Mouse (Mus musculus) spleen, postnatal 4 days (tissue): ENCODE data around the gene Rapgefl1.

Source experiments
- DNase-seq, 2 experiments: peaks; one replicate each; pipeline ENCODE4 v3.0.0; 2022; ENCODE audit warnings: low spot score in 2 of 2

The Rapgefl1 gene

DNA sequence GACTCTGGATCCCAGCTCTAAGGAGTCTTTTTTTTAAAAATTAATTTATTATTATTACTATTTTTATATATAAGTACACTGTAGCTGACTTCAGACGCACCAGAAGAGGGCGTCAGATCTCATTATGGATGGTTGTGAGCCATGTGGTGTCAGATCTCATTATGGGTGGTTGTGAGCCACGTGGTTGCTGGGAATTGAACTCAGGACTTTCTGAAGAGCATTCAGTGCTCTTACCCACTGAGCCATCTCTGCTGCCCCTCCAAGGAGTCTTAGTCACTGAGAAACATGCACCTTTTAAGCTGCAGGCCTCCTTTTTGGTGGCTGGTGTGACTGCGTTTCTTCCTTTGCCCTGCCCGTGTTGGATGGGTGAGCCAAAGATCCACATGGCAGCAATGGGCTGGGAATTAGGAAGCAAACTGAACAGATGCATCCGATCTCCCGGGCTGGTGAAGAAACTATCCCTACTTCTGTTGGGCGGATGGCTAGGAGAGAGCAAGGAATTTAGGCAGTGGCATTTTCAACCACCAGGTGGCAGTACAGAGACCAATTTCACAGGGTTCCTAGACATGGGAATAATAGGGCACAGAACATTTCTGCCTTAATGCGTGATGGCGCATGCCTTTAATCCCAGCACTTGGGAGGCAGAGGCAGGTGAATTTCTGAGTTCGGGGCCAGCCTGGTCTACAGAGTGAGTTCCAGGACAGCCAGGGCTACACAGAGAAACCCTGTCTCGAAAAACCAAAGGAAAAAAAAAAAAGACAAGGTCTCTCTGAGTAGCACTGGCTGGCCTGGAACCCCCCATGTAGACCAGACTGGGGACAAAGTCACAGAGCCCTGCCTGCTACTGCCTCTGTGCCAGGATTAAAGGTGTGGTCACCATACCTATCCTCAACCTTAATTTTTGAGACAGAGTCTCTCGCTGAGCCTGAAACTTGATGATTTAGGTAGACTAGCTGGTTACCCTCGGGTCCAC, 22.5 kb downstream of the Rapgefl1 start:
- DNase-seq: peak; percentile 87 to 94

DNA sequence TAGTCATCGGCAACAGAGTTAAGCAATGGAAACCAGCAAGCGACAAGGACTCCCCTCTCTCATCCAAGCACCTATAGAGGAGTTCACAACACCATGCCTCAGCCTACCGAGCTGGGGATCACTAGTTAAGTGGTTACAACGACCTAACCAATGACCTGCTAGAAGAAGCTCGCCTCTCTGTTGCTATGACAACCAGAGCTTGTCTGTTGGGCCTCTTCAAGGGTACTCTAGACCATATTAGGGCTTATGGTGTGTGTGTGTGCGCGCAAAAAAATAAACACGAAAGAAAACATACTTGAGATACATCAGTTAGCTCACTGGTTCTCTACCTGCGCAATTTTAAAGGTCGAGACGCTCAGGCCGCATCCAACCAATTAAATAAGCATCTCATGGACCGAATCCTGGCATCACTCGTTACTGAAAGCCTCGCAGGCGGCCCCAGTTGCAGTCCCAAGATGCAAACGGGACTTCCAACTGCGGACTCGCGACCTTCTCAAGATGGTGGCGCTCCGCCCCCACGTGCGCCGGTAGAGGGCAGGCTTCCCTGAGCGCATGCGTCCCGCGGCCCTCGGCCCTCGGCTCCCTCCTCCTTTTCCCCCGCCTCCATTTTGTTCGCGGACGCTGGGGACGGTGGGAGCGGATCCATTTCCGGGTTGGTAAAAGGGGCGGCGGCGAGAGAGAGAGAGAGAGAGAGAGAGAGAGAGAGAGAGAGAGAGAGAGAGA, 26.6 kb downstream of the Rapgefl1 start, which contains the start of gene Wipf2:
TSS of gene Wipf2 (plus strand) at position 611 of the 723 bp plus-strand sequence.
- DNase-seq: peak; percentile 96 to 98

DNA sequence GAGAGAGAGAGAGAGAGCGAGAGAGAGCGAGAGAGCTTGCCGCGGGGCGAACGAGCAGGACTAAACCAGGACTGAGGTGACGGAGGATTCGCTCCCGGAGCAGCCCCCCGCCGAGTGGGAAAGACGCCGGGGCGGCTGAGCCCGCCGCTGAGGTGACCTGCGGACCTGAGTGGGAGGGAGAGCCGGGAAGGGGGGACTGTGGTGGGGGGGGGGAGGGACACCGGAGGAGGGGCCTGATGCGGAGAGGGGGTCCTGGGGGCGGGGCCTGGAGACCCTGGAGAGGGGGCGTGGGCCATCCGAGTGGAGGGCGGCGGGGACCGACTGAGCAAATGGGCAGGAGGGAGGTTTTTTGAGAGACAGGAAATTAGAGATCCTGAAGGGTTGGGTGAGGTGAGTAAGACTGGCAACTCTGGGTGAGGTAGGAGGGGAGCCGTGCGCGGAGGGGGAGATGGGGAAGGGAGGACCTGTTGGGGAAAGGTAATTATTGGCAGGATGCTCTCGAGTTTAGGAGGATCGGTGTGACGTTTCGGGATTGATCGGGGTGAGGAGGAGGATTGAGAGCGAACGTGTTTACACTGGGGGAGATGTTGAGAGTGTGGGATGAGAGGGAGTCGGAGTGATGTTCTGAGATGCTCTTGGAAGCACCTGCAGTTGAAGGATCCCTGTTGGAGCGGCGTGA, 27.3 kb downstream of the Rapgefl1 start:
- peak in 1 of 2 experiments; percentile 41 for DNase-seq

DNA sequence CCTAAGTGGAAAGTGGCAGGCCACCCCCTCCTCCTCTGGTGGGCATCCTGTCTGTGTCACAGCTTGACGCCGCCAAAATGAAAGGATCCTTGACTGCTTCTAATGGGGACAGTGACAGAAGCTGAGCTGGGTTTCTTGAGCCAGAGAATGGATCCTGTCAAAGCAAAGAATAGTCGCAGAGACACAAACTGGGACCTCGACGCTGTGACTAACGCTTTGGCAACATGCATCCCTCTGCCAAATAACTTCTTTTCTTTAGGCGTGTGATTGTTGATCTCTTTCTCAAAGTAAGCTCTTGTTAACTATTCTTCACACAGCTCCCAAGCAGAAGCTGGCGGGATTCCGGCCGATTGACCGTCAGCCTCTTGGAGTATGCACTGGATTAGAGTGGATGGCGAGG, 30.7 kb downstream of the Rapgefl1 start:
- no peak for DNase-seq

DNA sequence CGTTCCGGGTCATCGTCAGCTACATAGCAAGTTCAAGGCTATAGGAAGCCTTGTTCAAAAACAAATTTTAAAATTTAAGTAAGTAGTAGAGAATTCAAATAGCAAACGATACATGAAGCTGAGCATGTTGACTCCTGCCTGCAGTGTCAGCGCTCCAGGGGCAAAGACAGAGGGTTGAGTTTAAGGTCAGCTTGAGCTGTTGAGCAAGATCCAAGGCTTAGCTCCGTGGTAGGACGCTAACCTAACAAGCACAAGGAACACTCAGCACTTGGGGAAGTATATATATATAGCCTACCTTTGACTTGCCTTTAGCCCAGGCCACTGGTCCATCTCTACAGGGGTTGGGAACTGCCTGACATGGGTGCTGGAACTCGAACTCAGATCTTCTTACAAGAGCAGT, 33.3 kb downstream of the Rapgefl1 start:
- DNase-seq: no peak

DNA sequence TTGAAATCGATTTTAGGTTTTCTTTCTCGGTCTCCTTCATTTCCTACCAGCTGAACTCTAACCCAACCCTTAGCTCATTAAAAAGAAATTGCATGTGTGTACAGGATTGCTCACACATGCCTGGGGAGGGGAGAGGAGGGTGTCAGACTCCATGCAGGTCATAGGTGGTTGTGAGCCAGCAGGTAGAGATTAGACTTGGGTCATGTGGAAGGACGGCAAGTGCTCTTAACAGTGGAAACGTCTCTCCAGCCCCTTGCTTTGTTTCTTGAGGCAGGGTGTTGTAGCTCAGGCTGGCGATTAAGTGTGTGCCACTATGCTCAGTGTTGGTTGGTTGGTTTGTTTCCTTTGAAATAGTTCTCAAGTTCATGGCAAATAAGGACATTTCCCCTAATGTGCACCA, 34.2 kb downstream of the Rapgefl1 start:
- no peak for DNase-seq

DNA sequence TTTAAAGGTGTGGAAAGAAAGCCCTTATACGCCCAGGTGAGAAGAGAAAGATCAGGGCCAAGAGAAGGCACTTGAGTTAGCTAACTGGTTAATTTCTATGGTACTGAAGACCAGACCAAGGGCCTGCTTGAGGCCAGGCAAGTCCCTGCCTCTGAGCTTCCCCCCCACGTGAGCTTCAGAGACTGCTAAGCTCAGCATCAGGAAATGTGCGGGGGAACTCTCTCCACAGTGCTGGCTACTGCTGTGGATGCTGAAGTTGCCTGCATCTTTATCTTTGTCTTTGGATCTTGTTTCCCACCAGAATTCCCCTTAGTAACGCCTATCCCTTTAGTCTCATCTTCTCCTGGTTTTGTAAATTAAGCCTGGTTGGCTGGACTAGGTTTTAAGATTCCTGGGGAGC, 34.8 kb downstream of the Rapgefl1 start:
- no peak for DNase-seq

DNA sequence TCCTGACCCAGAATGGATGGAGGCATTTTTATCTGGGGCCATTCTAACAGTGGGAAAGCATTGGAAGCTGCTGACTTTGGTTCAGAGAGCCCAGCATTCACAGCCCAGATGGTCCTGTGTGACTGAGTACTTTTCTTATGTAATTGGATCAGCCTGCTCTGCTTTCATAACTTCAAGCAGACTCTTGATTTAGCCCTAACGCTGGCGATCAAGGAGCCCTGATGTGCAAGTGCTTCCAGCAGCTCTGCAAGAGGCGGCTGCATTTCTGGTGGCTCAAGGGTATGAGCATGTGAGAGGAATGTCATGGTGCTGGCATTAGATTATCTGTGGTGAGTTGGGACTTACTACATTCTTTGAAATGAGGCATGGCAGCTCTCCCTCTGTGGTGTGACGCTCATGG, 35.5 kb downstream of the Rapgefl1 start:
- DNase-seq: no peak

DNA sequence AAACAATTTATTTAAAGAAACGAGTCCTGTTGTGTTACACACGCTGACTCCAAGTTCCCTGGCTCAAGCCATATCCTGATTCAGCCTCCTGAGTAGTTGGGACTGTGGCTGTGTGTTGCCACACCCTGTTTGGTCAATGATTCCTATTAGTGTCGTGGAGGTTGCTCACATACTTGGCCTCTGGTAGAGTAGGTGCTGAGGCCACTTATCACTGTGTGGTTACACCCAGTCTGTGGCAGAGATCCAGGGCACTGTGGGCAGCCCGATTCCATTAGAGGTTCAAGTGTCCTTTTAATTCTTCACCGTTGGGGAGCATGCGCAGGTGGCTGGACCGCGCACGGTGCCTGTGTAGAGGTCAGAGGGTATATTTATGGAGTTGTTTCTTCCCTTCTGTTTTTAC, 37.3 kb downstream of the Rapgefl1 start:
- DNase-seq: peak in 1 of 2 experiments; percentile 54

DNA sequence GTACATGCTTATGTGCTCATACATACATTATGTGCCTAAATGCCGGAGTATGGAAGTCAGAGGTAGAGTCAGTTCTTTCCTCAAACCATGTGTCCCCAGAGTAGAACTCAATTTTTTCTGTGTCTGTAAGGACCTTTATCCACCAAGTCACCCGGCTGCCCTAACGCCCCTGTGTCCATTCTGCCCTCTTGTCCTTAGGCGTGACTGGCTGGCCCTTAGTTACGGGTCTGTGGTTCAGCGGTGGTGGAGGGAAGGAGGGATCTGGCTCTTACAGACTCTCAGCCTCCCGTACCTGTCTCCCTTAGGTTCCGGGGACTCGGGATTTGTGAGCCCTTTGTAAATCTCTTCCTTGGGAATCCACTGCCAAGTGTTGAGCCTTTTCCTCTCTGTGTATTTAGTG, 40.4 kb downstream of the Rapgefl1 start:
- DNase-seq: no peak

DNA sequence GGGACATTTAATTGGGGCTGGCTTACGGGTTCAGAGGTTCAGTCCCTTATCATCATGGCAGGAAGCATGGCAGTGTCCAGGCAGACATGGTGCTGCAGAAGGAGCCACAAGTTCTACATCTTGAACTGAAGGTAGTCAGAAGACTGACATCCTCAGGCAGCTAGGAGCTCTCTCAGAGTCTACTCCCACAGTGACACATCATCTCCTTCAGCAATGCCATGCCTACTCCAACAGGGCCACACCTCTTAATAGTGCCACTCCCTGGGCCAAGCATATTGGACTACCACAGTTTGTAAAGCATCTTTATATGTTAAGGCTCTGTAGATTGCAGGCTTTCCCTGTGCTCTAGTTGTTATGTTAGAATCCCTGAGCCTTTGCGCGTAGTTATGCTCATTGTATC, 51.1 kb downstream of the Rapgefl1 start:
- no peak for DNase-seq

DNA sequence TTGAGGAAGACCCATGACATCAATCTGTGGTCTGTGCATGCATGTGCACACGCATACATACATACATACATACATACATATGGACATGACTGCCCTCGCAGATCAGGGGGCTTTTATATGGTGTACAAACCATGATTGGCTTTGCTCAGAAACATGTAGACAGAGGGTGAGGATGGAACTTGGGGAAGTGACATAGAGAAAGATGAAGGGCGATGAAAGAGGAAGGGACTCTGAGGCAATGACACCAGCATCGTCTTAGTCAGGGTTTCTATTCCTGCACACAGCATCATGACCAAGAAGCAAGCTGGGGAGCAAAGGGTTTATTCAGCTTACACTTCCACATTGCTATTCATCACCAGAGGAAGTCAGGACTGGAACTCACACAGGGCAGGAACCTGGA, 52.5 kb downstream of the Rapgefl1 start:
- no peak for DNase-seq

DNA sequence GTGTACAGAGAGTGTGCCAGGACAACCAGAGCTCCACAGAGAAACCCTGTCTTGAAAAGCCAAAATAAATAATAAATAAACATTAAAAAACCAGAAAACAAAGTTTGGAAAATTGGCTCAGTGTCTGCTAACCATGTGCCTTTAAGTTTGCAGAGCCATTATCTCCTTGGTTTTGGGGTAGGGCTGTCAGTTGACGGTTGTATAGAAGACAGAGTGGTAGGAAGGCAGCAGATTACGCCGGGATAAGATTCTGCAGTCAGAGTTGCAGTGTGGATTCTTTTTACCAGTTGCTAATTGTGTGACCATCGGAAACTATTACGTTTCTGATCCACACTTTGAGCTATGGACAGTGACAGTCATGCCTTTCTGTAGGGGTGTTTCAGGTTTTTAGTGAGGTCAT, 53.4 kb downstream of the Rapgefl1 start:
- no peak for DNase-seq

DNA sequence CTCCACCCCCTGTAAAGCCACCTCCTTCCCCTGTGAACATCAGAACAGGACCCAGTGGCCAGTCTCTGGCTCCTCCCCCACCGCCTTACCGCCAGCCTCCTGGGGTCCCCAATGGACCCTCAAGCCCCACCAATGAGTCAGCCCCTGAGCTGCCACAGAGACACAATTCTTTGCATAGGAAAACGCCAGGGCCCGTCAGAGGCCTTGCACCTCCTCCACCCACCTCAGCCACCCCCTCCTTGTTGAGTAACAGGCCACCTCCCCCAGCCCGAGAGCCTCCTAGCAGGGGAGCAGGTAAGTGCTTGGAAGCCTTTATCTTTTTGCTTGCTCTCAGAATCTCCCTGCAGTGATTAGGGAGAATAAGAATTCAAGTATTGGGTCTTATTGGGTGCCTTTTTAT, 55.8 kb downstream of the Rapgefl1 start:
- DNase-seq: no peak

DNA sequence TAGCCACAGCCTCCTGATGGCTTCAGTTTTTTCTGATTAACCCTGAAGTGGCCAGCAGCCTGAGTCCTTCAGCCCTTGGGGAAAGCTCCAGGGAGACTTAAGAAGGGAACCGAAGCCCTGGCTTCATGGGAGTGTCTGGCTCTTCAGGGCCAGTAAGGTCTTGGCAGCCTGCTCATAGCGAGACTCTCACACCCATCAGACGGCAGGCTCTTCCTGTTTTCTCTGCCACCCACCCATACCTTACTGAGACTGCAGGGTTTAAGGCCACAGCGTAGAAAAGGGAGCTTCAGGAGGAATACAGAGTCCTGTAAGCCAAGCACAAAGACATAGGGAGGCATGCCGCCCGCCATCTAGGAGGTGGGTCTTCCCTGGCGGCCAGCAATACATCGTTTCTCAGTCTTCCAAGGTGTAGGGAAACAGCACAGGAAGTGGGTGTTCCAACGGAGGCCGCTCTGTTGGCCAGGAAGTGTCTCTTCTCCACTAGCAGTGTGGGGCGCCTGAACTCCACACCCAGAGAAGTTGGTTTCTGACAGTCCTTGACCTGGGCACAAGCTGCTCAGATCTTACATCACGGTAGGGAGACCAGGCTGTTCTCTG, 64.0 kb downstream of the Rapgefl1 start:
- DNase-seq: no peak

DNA sequence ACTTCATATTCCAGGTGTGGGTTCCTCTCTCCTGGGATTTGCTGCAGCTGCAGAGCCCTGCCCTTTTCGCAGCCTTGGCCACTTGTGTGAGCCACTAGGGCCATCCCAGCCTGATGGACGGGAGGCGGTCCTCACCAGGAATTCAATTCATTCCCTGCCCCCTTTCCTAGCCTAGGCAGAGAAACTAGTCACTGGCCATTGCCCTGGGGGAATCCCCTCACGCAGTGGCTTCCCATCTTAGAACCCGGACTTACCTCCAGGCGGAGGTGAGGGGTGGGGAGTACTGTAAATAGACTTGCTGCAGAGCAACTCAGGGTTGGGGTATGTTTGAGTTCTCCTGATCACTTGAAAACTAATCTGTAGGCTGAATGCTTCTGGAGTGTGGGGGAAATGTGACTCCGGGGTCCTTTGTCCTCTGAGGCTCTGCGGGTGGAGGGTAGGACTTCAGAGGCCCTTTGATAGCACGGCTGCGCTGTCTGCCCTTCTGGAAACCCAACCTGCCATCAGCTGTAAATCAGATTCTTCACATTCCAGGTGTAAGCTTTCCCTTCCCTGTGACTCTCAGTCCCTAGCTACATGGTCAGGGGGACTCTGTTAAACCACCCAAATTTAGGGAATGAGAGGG, 66.1 kb downstream of the Rapgefl1 start:
- no peak for DNase-seq
